21 mouse cellular contexts compared by ENCODE assay signal in the genomic region with DNA sequence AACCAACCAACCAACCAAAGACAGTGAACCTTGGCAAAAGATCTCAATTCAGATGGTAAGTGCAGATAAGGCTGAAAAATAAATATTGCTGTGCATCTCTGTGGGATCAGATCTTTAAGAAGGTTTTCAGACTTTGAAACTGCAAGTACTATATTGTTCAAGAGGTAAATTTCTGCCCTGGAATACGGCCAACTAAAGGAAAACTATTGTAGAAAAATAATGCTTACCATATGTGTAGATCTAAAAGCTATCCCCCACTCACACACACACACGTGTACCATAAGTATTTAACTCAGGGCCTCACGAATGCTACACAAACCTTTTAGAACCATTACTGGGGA.
DNase-seq lines count a peak whose midpoint lies in the region; ATAC-seq lines count a peak whose summit lies in the region.
"Had no signal": no experiment of that assay in that cellular context is flagged by ENCODE, and none has a peak within 500 bp of the region (broad histone marks: within the 10 kb centered on the region; RNA-seq: fewer than 3 reads in every experiment).

No protein-coding gene starts in this region.

- no peaks in the 10 kb centered on the region for H3K36me3 ChIP-seq in heart, embryonic 10.5 days
- no peaks in the 10 kb centered on the region for H3K36me3 ChIP-seq in heart, embryonic 12.5 days
- no peaks in the 10 kb centered on the region for H3K36me3 ChIP-seq in embryonic facial prominence, embryonic 12.5 days
- H3K36me3 ChIP-seq in limb, embryonic 13.5 days: no peaks in the 10 kb centered on the region
- H3K36me3 ChIP-seq: G1E had no signal

- peaks cover 18% of the 10 kb centered on the region for H3K4me1 ChIP-seq in heart, embryonic 10.5 days
- peaks cover 16% of the 10 kb centered on the region for H3K4me1 ChIP-seq in heart, embryonic 12.5 days (replicated peaks)
- peaks cover 35% of the 10 kb centered on the region for H3K4me1 ChIP-seq in embryonic facial prominence, embryonic 12.5 days
- peaks cover 59% of the 10 kb centered on the region for H3K4me1 ChIP-seq in limb, embryonic 13.5 days

- ATAC-seq in heart, embryonic 12.5 days (ENCODE audit: insufficient number of reproducible peaks, low FRiP score): no peak
- ATAC-seq in embryonic facial prominence, embryonic 12.5 days (ENCODE audit: insufficient number of reproducible peaks, insufficient read depth, low FRiP score, low TSS enrichment): no peak
- peak; percentile 49; the same call in 1 of the 2 replicates for ATAC-seq in limb, embryonic 13.5 days (ENCODE audit: low FRiP score, low read depth)
- ATAC-seq: forebrain, embryonic 16.5 days had no signal

- H3K4me2 ChIP-seq in heart, embryonic 12.5 days: no peak overlapping the region
- peak overlapping the region; percentile 13; the same call in 1 of the 2 replicates for H3K4me2 ChIP-seq in embryonic facial prominence, embryonic 12.5 days (replicated peaks)
- H3K4me2 ChIP-seq in limb, embryonic 13.5 days (replicated peaks): peak overlapping the region; percentile 19
- H3K4me2 ChIP-seq: midbrain, embryonic 11.5 days had no signal

- peak overlapping the region; percentile 36; the same call in 1 of the 2 replicates for H3K27ac ChIP-seq in heart, embryonic 10.5 days
- H3K27ac ChIP-seq in heart, embryonic 12.5 days (ENCODE audit: poor library complexity, severe bottlenecking): no peak overlapping the region
- peak overlapping the region; percentile 81 for H3K27ac ChIP-seq in embryonic facial prominence, embryonic 12.5 days
- peak overlapping the region; percentile 90 for H3K27ac ChIP-seq in limb, embryonic 13.5 days
- H3K27ac ChIP-seq: kidney, postnatal 0 days; layer of hippocampus, adult 2 months; liver, embryonic 14.5 days had no signal

- no peak overlapping the region for H3K9ac ChIP-seq in heart, embryonic 12.5 days
- H3K9ac ChIP-seq in embryonic facial prominence, embryonic 12.5 days: no peak overlapping the region
- no peak overlapping the region for H3K9ac ChIP-seq in limb, embryonic 13.5 days
- H3K9ac ChIP-seq: liver, embryonic 14.5 days had no signal

- H3K27me3 ChIP-seq in heart, embryonic 10.5 days (ENCODE audit: insufficient read depth, poor library complexity, severe bottlenecking): no peaks in the 10 kb centered on the region
- no peaks in the 10 kb centered on the region for H3K27me3 ChIP-seq in heart, embryonic 12.5 days (replicated peaks)
- H3K27me3 ChIP-seq in embryonic facial prominence, embryonic 12.5 days: no peaks in the 10 kb centered on the region
- no peaks in the 10 kb centered on the region for H3K27me3 ChIP-seq in limb, embryonic 13.5 days

- WGBS in heart, embryonic 10.5 days: 77% methylated on average over 3 of the region's 3 CpGs
- WGBS in heart, embryonic 12.5 days: 66% methylated on average over 3 of the region's 3 CpGs
- 22% methylated on average over 3 of the region's 3 CpGs for WGBS in embryonic facial prominence, embryonic 12.5 days
- 18% methylated on average over 3 of the region's 3 CpGs for WGBS in limb, embryonic 13.5 days

- H3K4me3 ChIP-seq in heart, embryonic 10.5 days: no peak overlapping the region
- no peak overlapping the region for H3K4me3 ChIP-seq in heart, embryonic 12.5 days
- H3K4me3 ChIP-seq in embryonic facial prominence, embryonic 12.5 days: no peak overlapping the region
- H3K4me3 ChIP-seq in limb, embryonic 13.5 days: no peak overlapping the region
- H3K4me3 ChIP-seq: layer of hippocampus, adult 2 months had no signal

- no peak for DNase-seq in heart, embryonic 10.5 days (ENCODE audit: low spot score)
- DNase-seq in CD4-positive helper T cell, adult 2 months (ENCODE audit: low read depth, low spot score): peak; percentile 36
- no peak for DNase-seq in neural tube, embryonic 10.5 days (ENCODE audit: extremely low spot score, low spot score)
- DNase-seq in ovary, postnatal 10 days (ENCODE audit: low spot score): no peak
- DNase-seq in embryo, embryonic 9.5 days (ENCODE audit: extremely low spot score): no peak
- DNase-seq: adrenal gland, postnatal 25 days; cerebellum, postnatal 10 days; embryo, embryonic 11 days; gastrocnemius, postnatal 10 days; heart, postnatal 4 days; lung, postnatal 36 days; thymus, adult 2 months had no signal

- H3K9me3 ChIP-seq in heart, embryonic 10.5 days: no peaks in the 10 kb centered on the region
- H3K9me3 ChIP-seq in heart, embryonic 12.5 days (replicated peaks): no peaks in the 10 kb centered on the region
- no peaks in the 10 kb centered on the region for H3K9me3 ChIP-seq in embryonic facial prominence, embryonic 12.5 days
- H3K9me3 ChIP-seq in limb, embryonic 13.5 days: no peaks in the 10 kb centered on the region
